Mouse (Mus musculus) layer of hippocampus, adult 2 months (tissue): ENCODE data around the gene Mt4. TPM values are rescaled to one million over a fixed set of nuclear protein-coding genes. Genes with fewer than 3 reads are reported as not detected.
"Not testable (repeated sequence)": the region's sequence is repeated elsewhere in the genome, so short reads cannot be mapped to it uniquely, and the experiment has no call there.

Experiments used
- DNase-seq, 2 experiments: peaks; one replicate each; pipeline ENCODE4 v3.0.0; 2022; ENCODE audit warnings: low spot score in 2 of 2
- H3K27ac ChIP-seq: fragments of 200-600 bp; 2 replicates; pipeline ENCODE4 v1.8.1; 2022
- H3K4me3 ChIP-seq: fragments of 200-600 bp; 2 replicates; pipeline ENCODE4 v1.8.1; 2022; ENCODE audit warnings: mild to moderate bottlenecking
- CTCF ChIP-seq: fragments of 200-600 bp; conservative IDR thresholded peaks from 2 replicates; pipeline ENCODE4 v1.8.1; 2022; ENCODE audit warnings: antibody characterized with exemption, mild to moderate bottlenecking, moderate library complexity
- total RNA-seq, 2 experiments: library from RNA; stranded (reverse); gene quantifications; 2 replicates each; pipeline ENCODE4 v1.2.3; 2021

Gene Mt4
- total RNA-seq, 2 experiments from 2014 or later: not detected

- no peak for DNase-seq
- no peak for TF ChIP-seq CTCF
Measured at GRCm38 (mm10) chr8:94113972-94114371, 23.0 kb upstream of the Mt4 start.

DNA sequence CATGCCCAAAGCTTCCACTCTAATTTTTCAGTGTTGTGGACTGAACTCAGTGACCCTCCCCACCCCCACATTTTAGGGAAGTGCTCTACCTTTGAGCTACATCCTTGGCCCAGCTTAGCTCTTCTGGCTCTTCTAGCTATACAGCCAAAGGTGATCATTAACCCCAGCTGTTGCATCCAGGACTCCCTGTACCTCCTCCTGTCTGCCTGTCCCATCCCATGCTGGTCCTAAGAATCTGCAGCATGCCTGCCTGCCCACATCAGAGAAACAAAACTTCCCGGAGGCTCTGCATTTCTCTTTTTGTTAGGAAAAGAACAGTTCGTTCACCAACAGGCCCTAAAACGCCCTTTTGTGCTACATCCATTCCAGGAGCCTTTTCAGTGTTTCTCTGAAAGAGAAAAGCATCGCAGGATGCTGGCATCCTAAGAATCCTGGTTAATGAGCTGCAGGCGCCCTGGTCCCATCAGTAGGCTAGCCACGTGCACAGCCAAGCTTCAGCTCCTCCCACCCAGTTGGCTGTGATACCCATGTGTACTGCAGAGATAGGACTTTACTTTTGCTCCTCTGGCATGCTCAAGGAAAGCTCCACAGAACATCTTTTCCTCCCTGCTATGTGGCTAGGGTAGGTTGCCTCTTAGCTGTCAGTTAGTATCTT, 18.1 kb upstream of the Mt4 start:
- no peak for TF ChIP-seq CTCF
- DNase-seq: peak; percentile 57 to 86

More at GRCm38 (mm10) chr8:94113972-94114371, 23.0 kb upstream of the Mt4 start:
- Histone ChIP-seq H3K4me3 (no peak overlapping the region), H3K27ac (no peak overlapping the region)

GRCm38 (mm10) chr8:94121625-94122024, 15.4 kb upstream of the Mt4 start:
- Histone ChIP-seq H3K4me3 (no peak overlapping the region), H3K27ac (peak overlapping the region; percentile 93)
- peak in 1 of 2 experiments; percentile 27 for DNase-seq
- TF ChIP-seq CTCF: no peak

More for the DNA sequence above, 18.1 kb upstream of the Mt4 start:
- H3K27ac ChIP-seq: peak overlapping the region; percentile 93
- H3K4me3 ChIP-seq: no peak overlapping the region; the same call in 1 of the 2 replicates

GRCm38 (mm10) chr8:94122711-94123468, 14.1 kb upstream of the Mt4 start:
- DNase-seq: peak; percentile 56 to 64
- Histone ChIP-seq H3K27ac (peak overlapping the region; percentile 93), H3K4me3 (no peak overlapping the region)
- no peak for TF ChIP-seq CTCF

GRCm38 (mm10) chr8:94127711-94128110, 9.3 kb upstream of the Mt4 start:
- Histone ChIP-seq H3K4me3 (no peak overlapping the region), H3K27ac (peak overlapping the region; percentile 4; the same call in 1 of the 2 replicates)
- DNase-seq: no peak
- TF ChIP-seq CTCF: no peak

GRCm38 (mm10) chr8:94129133-94129789, 7.7 kb upstream of the Mt4 start:
- TF ChIP-seq CTCF: no peak
- no peak for DNase-seq
- Histone ChIP-seq H3K27ac (peak overlapping the region; percentile 76; the same call in 1 of the 2 replicates), H3K4me3 (no peak overlapping the region)

DNA sequence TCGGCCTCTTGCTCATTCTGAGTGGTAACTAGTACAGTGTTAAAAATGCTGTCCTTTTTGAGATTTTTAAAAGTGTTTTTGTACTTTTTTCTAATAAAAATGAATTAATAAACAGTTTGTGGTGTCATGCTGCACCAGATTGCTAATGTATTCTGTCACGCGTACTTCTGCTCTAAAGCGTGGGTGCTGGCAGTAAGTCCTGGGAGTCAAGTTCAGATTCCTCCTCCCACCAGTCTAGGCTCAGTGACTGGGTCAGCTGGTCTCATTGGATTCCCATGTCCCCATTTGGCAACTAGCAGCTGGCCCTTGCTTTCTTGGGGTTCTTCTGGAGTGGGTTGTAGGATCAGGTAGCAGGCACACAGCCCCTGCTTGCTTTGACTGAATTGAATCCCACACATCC, 6.9 kb upstream of the Mt4 start:
- DNase-seq: no peak
- no peak for TF ChIP-seq CTCF
- Histone ChIP-seq H3K27ac (peak overlapping the region; percentile 76), H3K4me3 (no peak overlapping the region)

DNA sequence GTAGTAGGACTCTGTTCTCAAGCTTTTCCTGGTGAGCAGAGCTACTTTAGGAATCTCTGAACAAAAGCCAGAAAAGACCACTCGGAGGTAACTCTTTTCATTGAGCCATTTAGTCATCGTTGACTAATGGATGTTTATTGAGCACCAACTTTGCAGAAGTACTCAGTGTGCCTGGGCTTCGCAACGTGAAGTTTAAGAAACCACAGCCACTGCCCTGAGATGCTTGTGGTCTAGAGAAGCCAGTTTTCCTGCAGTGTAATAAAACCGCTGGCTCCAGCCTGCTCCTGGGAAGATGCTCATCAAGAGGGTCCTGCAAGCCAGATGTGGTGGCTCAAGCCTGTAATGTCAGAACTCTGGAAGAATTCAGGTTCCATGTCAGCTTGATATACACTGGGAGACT, 4.9 kb upstream of the Mt4 start:
- H3K27ac ChIP-seq: no peak overlapping the region
- DNase-seq: no peak
- no peak for TF ChIP-seq CTCF
- H3K4me3 ChIP-seq: no peak overlapping the region

DNA sequence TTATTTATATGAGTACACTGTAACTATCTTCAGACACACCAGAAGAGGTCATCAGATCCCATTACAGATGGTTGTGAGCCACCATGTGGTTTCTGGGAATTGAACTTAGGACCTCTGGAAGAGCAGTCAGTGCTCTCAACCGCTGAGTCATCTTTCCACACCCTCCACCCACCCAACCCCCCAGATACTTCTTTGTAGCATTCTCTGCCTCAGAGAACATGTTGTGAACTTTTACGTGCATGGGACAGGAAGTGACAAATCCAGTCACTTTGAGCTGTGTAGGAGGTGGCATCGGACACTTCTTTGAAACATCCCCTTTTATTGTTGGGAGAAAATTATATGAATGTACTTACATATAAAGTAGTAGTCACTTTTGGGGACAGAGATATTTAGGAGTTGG, 2.4 kb upstream of the Mt4 start:
- H3K27ac ChIP-seq, DNase-seq, H3K4me3 ChIP-seq: not testable (repeated sequence)

GRCm38 (mm10) chr8:94135556-94135955, 1.4 kb upstream of the Mt4 start:
- no peak overlapping the region for H3K4me3 ChIP-seq
- no peak for TF ChIP-seq CTCF
- no peak overlapping the region for H3K27ac ChIP-seq
- DNase-seq: no peak

- no peak for TF ChIP-seq CTCF
- H3K27ac ChIP-seq: no peak overlapping the region
- H3K4me3 ChIP-seq: no peak overlapping the region
- no peak for DNase-seq
Measured at GRCm38 (mm10) chr8:94136192-94136591, 805 bp upstream of the Mt4 start.

DNA sequence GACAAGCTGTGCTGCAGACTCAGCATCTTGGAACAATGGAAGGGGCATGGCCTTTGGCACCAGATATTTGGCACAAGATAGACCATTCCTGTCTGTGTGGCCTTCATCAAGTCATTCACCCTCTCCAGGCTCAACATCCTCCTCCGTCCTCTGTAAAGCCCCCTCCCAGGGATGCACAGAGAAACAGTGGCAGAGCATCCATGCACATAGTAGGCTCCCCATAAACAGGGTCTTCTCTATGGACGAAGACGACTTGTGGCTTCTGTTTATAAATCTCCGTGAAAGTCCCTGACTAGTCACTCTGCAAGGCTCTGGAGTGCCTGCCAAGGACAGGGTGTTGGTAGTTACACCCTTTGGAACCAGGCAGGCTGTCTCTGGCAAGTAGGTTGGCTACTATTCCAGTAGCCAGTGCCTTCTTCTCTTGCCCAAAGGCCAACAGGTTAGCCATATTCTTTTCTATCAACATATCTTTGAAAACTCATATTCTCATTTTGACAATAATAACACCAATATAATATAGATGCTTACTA, 3.3 kb downstream of the Mt4 start:
- no peak overlapping the region for H3K4me3 ChIP-seq
- H3K27ac ChIP-seq: no peak overlapping the region
- DNase-seq: no peak
- TF ChIP-seq CTCF: no peak

- no peak for TF ChIP-seq CTCF
- Histone ChIP-seq H3K27ac (peak overlapping the region; percentile 70), H3K4me3 (no peak overlapping the region)
- DNase-seq: peak in 1 of 2 experiments; percentile 66
Measured at GRCm38 (mm10) chr8:94148236-94148635, 11.2 kb downstream of the Mt4 start.
